Comparison of ENCODE assay signal across 8 mouse cellular contexts in the genomic region with DNA sequence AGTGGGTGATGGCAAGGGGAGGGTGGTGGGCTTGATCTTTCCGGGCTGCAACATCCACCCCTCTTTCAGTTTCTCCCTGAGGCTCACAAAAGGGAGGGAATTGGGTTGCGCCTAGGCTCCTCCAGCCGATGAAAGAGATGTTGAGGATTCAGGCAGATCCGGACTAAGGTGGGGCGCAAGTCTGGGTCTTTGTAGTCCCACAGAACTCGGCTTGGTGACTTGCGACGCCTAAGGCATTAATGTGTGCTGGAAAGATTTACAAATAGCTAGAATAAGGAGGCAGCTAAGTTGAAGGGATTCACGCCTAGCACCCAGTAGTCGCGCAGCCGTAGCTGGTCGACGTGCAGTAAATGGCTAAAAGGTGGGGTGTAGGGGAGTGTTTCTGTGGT. TPM values are rescaled to one million over a fixed set of nuclear protein-coding genes. Genes with fewer than 3 reads are reported as not detected.
DNase-seq lines count a peak whose midpoint lies in the region; ATAC-seq and TF ChIP-seq lines count a peak whose summit lies in the region.

No protein-coding gene starts in this region.

- DNase-seq in heart, embryonic 10.5 days (ENCODE audit: low spot score), result no peak
- DNase-seq in heart, postnatal 36 days, result no peak
- no peak for DNase-seq in CH12.LX (ENCODE audit: extremely low read depth)
- DNase-seq in left cerebral cortex, postnatal 4 days, result no peak
- DNase-seq in layer of hippocampus, adult 9-11 months, result no peak
- DNase-seq in gastrocnemius, adult 18-20 months (ENCODE audit: low spot score), result no peak

- H3K4me1 ChIP-seq in heart, embryonic 10.5 days, result peaks cover 28% of the 10 kb centered on the region
- peaks cover 13 to 40% of the 10 kb centered on the region in 2 experiments for H3K4me1 ChIP-seq in CH12.LX (ENCODE audit: control insufficient read depth in 1 of 2, insufficient read depth in 2 of 2)
- peaks cover 46% of the 10 kb centered on the region for H3K4me1 ChIP-seq in forebrain, embryonic 13.5 days
- H3K4me1 ChIP-seq in liver, embryonic 15.5 days (replicated peaks), result peaks cover 27% of the 10 kb centered on the region

- in situ Hi-C loops in CH12.LX (cut with MboI; ENCODE audit: low pct_ligation_motif_present, low pct_unique_long_range_greater_than_20kb, low sequenced_read_pairs), result no loop called here

- peak; percentile 7; the same call in 1 of the 2 replicates for ATAC-seq in forebrain, embryonic 13.5 days
- peak; percentile 26; the same call in 1 of the 2 replicates for ATAC-seq in liver, embryonic 15.5 days (ENCODE audit: insufficient read depth)

- H3K79me2 ChIP-seq in CH12.LX (replicated peaks; ENCODE audit: control insufficient read depth, extremely low read depth, insufficient read depth, poor library complexity, severe bottlenecking), result no peaks in the 10 kb centered on the region

- under 1% methylated on average over 14 of the region's 14 CpGs for WGBS in heart, embryonic 10.5 days
- WGBS in forebrain, embryonic 13.5 days, result under 1% methylated on average over 14 of the region's 14 CpGs
- WGBS in liver, embryonic 15.5 days (ENCODE audit: insufficient replicate concordance), result 2% methylated on average over 14 of the region's 14 CpGs

- H3K9me3 ChIP-seq in heart, embryonic 10.5 days, result no peaks in the 10 kb centered on the region
- no peaks in the 10 kb centered on the region for H3K9me3 ChIP-seq in CH12.LX (replicated peaks; ENCODE audit: low read length)
- H3K9me3 ChIP-seq in forebrain, embryonic 13.5 days (replicated peaks), result no peaks in the 10 kb centered on the region
- H3K9me3 ChIP-seq in liver, embryonic 15.5 days (replicated peaks), result no peaks in the 10 kb centered on the region

- no peaks in the 10 kb centered on the region for H3K36me3 ChIP-seq in heart, embryonic 10.5 days
- no peaks in the 10 kb centered on the region for H3K36me3 ChIP-seq in CH12.LX (replicated peaks in 1 of 2; ENCODE audit: control insufficient read depth in 1 of 2, insufficient read depth in 1 of 2, low read length in 1 of 2)
- peaks cover 10% of the 10 kb centered on the region; the same call in 1 of the 2 replicates for H3K36me3 ChIP-seq in forebrain, embryonic 13.5 days (ENCODE audit: poor library complexity, severe bottlenecking)
- no peaks in the 10 kb centered on the region for H3K36me3 ChIP-seq in liver, embryonic 15.5 days (replicated peaks)

- peak overlapping the region; percentile 83 for H3K27ac ChIP-seq in heart, embryonic 10.5 days
- H3K27ac ChIP-seq in CH12.LX (ENCODE audit: insufficient read depth, low read depth), result no peak overlapping the region
- peak overlapping the region; percentile 93 for H3K27ac ChIP-seq in forebrain, embryonic 13.5 days
- no peak overlapping the region for H3K27ac ChIP-seq in liver, embryonic 15.5 days (replicated peaks)

- H3K4me2 ChIP-seq in CH12.LX (ENCODE audit: insufficient read depth, low read depth, poor library complexity, severe bottlenecking), result peak overlapping the region; percentile 85
- H3K4me2 ChIP-seq in forebrain, embryonic 13.5 days, result peak overlapping the region; percentile 83
- H3K4me2 ChIP-seq in liver, embryonic 15.5 days, result peak overlapping the region; percentile 66

- H3K9ac ChIP-seq in CH12.LX (ENCODE audit: insufficient read depth, low read depth), result no peak overlapping the region
- H3K9ac ChIP-seq in forebrain, embryonic 13.5 days, result peak overlapping the region; percentile 94
- H3K9ac ChIP-seq in liver, embryonic 15.5 days, result no peak overlapping the region

- TF ChIP-seq RAD21 in CH12.LX (IDR thresholded peaks at IDR 0.05; ENCODE audit: low read depth, low read length), result no peak

- peaks cover 63% of the 10 kb centered on the region for H3K27me3 ChIP-seq in heart, embryonic 10.5 days (ENCODE audit: insufficient read depth, poor library complexity, severe bottlenecking)
- H3K27me3 ChIP-seq in CH12.LX (replicated peaks), result peaks cover 81% of the 10 kb centered on the region
- H3K27me3 ChIP-seq in forebrain, embryonic 13.5 days, result 0 out of 2 replicates have a peak, but pooled peaks cover 4% of the 10 kb centered on the region
- peaks cover 91% of the 10 kb centered on the region for H3K27me3 ChIP-seq in liver, embryonic 15.5 days

- no peak for TF ChIP-seq CTCF in CH12.LX (conservative IDR thresholded peaks at IDR 0.05 in 1 of 2, IDR thresholded peaks at IDR 0.05 in 1 of 2; ENCODE audit: low read depth in 2 of 2, low read length in 2 of 2)

- intact Hi-C loops in heart, postnatal 36 days (cut with DNase I), result no loop called here
- intact Hi-C loops in left cerebral cortex, postnatal 4 days (cut with DNase I), result loop anchor here (5.0 kb wide), 1 partner anchor 85 kb away; no protein-coding TSS in a partner anchor

- H3K4me3 ChIP-seq in heart, embryonic 10.5 days, result peak overlapping the region; percentile 70
- peak overlapping the region in 1 of 3 experiments; percentile 62 for H3K4me3 ChIP-seq in CH12.LX (replicated peaks in 1 of 3; ENCODE audit: low read depth in 2 of 3, low read length in 2 of 3, poor library complexity in 1 of 3)
- H3K4me3 ChIP-seq in forebrain, embryonic 13.5 days, result peak overlapping the region; percentile 88
- peak overlapping the region; percentile 46 for H3K4me3 ChIP-seq in liver, embryonic 15.5 days (replicated peaks)

- TF ChIP-seq POLR2A in CH12.LX (IDR thresholded peaks at IDR 0.05; ENCODE audit: low read depth, low read length), result no peak

- TF ChIP-seq EP300 in CH12.LX (IDR thresholded peaks at IDR 0.05; ENCODE audit: low read length), result no peak

- dilution Hi-C loops in CH12.LX (cut with MboI; ENCODE audit: extremely low pct_ligation_motif_present, extremely low pct_unique_long_range_greater_than_20kb, low sequenced_read_pairs), result no loop called here

TF ChIP-seq in CH12.LX, 34 proteins besides CTCF, POLR2A, EP300 and RAD21:
- no peak for TF ChIP-seq NRF1 (IDR thresholded peaks at IDR 0.05; ENCODE audit: low read depth, low read length)
- no peak for TF ChIP-seq BHLHE40 (IDR thresholded peaks at IDR 0.05; ENCODE audit: low read depth, low read length)
- no peak for TF ChIP-seq MXI1 (IDR thresholded peaks at IDR 0.05; ENCODE audit: low read depth, low read length)
- no peak for TF ChIP-seq HCFC1 (IDR thresholded peaks at IDR 0.05; ENCODE audit: low read depth, low read length)
- no peak for TF ChIP-seq ELF1 (IDR thresholded peaks at IDR 0.05; ENCODE audit: low read depth, low read length)
- TF ChIP-seq ZC3H11A (IDR thresholded peaks at IDR 0.05; ENCODE audit: low read depth, low read length), result no peak
- no peak for TF ChIP-seq IRF4 (IDR thresholded peaks at IDR 0.05; ENCODE audit: low read depth, low read length)
- TF ChIP-seq E2F4 (IDR thresholded peaks at IDR 0.05; ENCODE audit: insufficient replicate concordance, low read depth, low read length), result no peak
- no peak for TF ChIP-seq UBTF (IDR thresholded peaks at IDR 0.05; ENCODE audit: low read depth, low read length)
- TF ChIP-seq ETS1 (conservative IDR thresholded peaks at IDR 0.05; ENCODE audit: low read depth, low read length), result no peak
- no peak for TF ChIP-seq RCOR1 (conservative IDR thresholded peaks at IDR 0.05; ENCODE audit: low read depth, low read length)

RNA-seq across cellular contexts. Expression of a gene that starts 0.6 kb away (rescaled TPM):
- 4.0 and 5.6 TPM in 2 replicates for polyA plus RNA-seq in heart, embryonic 10.5 days (2016; fragmentation: Nextera tagmentation; extraction: Ambion mirVana)
- under 1 TPM; 0.69 to 0.79 TPM for total RNA-seq in heart, postnatal 36 days (2021)
- total RNA-seq in CH12.LX (2012; rRNA removed) (0.21 TPM in 1 of 2 replicates, not detected in the other), CH12.LX (2014; rRNA removed) (not detected in 2 replicates)
- polyA plus RNA-seq in CH12.LX (2012; ENCODE audit: insufficient read length, low read depth), result not detected in 2 replicates
- 118 and 134 TPM in 2 replicates for polyA plus RNA-seq in forebrain, embryonic 13.5 days (2015; fragmentation: Nextera tagmentation; extraction: Ambion mirVana)
- 0.29 and 0.52 TPM in 2 replicates for polyA plus RNA-seq in liver, embryonic 15.5 days (2015; fragmentation: Nextera tagmentation; extraction: Ambion mirVana)
- total RNA-seq in left cerebral cortex, postnatal 4 days (2021), result 100 to 1,000 TPM; 797 to 798 TPM
- total RNA-seq in gastrocnemius, adult 18-20 months (2021), result 1 to 10 TPM in 1 of 2 experiments, under 1 TPM in 1; 0.62 to 1.3 TPM

RNA-seq across cellular contexts. Expression of a gene that starts 45.4 kb away (rescaled TPM):
- 323 and 372 TPM in 2 replicates for polyA plus RNA-seq in heart, embryonic 10.5 days (2016; fragmentation: Nextera tagmentation; extraction: Ambion mirVana)
- total RNA-seq in heart, postnatal 36 days (2021), result 10 to 100 TPM; 49.5 to 55.2 TPM
- 89.4 and 99.1 TPM in 2 replicates for total RNA-seq in CH12.LX (2012; rRNA removed)
- total RNA-seq in CH12.LX (2014; rRNA removed), result 125 and 138 TPM in 2 replicates
- polyA plus RNA-seq in CH12.LX (2012; ENCODE audit: insufficient read length, low read depth), result 143 and 163 TPM in 2 replicates
- polyA plus RNA-seq in forebrain, embryonic 13.5 days (2015; fragmentation: Nextera tagmentation; extraction: Ambion mirVana), result 264 and 275 TPM in 2 replicates
- 180 and 194 TPM in 2 replicates for polyA plus RNA-seq in liver, embryonic 15.5 days (2015; fragmentation: Nextera tagmentation; extraction: Ambion mirVana)
- 10 to 100 TPM; 13.8 to 14.0 TPM for total RNA-seq in left cerebral cortex, postnatal 4 days (2021)
- total RNA-seq in gastrocnemius, adult 18-20 months (2021), result 1 to 10 TPM in 1 of 2 experiments, under 1 TPM in 1; 0.96 to 2.5 TPM

Comparison
In these comparisons a context has a peak if more than half of its experiments do, and no peak if none do; other contexts are left out.
1. H3K27ac ChIP-seq: peak in heart, embryonic 10.5 days (single experiment) and forebrain, embryonic 13.5 days (single experiment); none in CH12.LX (single experiment) and liver, embryonic 15.5 days (single experiment).
2. RNA of a gene that starts 0.6 kb away (total RNA-seq): 797 to 798 TPM in left cerebral cortex, postnatal 4 days; 0.62 to 1.3 TPM in gastrocnemius, adult 18-20 months, 0.69 to 0.79 TPM in heart, postnatal 36 days and 0.21 TPM in CH12.LX; every median in the first group is over 100 times any median in the second.
3. RNA of a gene that starts 45.4 kb away (total RNA-seq): 89.4 to 138 TPM in CH12.LX, 49.5 to 55.2 TPM in heart, postnatal 36 days and 13.8 to 14.0 TPM in left cerebral cortex, postnatal 4 days; 0.96 to 2.5 TPM in gastrocnemius, adult 18-20 months; every median in the first group is over 4 times any median in the second.
4. Peak in every context shown above with its lines, with median percentiles within 50 percentile points of each other: H3K4me2 ChIP-seq.